Mouse (Mus musculus) mature B cell (primary cell): ENCODE results near the gene BC048507.
"Not testable (repeated sequence)": the region's sequence is repeated elsewhere in the genome, so short reads cannot be mapped to it uniquely, and the experiment has no call there.

Source experiments
- in situ Hi-C: fragments of 300-500 bp; cut with MboI; formaldehyde crosslinking; loops from 2 replicates; pipeline ENCODE4 v1.14.3; 2019

BC048507 gene

GRCm38 (mm10) chr13:67863026-67863425 lies at the start of gene BC048507:
BC048507 (plus strand) TSS chr13:67863326.
- in situ Hi-C loops: no loop called here

- in situ Hi-C loops: no loop called here
These were observed 49.1 kb upstream of the BC048507 start, which contains the start of gene Zfp273 for GRCm38 (mm10) chr13:67813710-67814660. Zfp273 (plus strand) TSS chr13:67813740.

GRCm38 (mm10) chr13:67818636-67819035 lies 44.5 kb upstream of the BC048507 start:
- in situ Hi-C loops: no loop called here

- in situ Hi-C loops: no loop called here
These were observed 32.2 kb upstream of the BC048507 start, which contains the start of gene Gm10037 for GRCm38 (mm10) chr13:67830911-67831336. Gm10037 (plus strand) TSS chr13:67831106.

GRCm38 (mm10) chr13:67833137-67833536 lies 30.0 kb upstream of the BC048507 start:
- in situ Hi-C loops: not testable (repeated sequence)

- in situ Hi-C loops: no loop called here
These were observed 19.4 kb upstream of the BC048507 start for GRCm38 (mm10) chr13:67843775-67844118.

GRCm38 (mm10) chr13:67844119-67844852 lies 18.8 kb upstream of the BC048507 start:
- in situ Hi-C loops: no loop called here

GRCm38 (mm10) chr13:67844853-67845194 lies 18.3 kb upstream of the BC048507 start:
- in situ Hi-C loops: no loop called here

- in situ Hi-C loops: no loop called here
These were observed 12.8 kb upstream of the BC048507 start for GRCm38 (mm10) chr13:67850361-67850760.

GRCm38 (mm10) chr13:67853130-67853529 lies 10.0 kb upstream of the BC048507 start:
- in situ Hi-C loops: no loop called here

GRCm38 (mm10) chr13:67853983-67854382 lies 9.1 kb upstream of the BC048507 start:
- in situ Hi-C loops: no loop called here

GRCm38 (mm10) chr13:67857317-67857716 lies 5.8 kb upstream of the BC048507 start:
- in situ Hi-C loops: no loop called here

GRCm38 (mm10) chr13:67862508-67862907 lies 618 bp upstream of the BC048507 start:
- in situ Hi-C loops: no loop called here

GRCm38 (mm10) chr13:67864764-67865350 lies 1.7 kb downstream of the BC048507 start:
- in situ Hi-C loops: no loop called here

GRCm38 (mm10) chr13:67867899-67868298 lies 4.8 kb downstream of the BC048507 start:
- in situ Hi-C loops: no loop called here

GRCm38 (mm10) chr13:67876049-67876698 lies 13.0 kb downstream of the BC048507 start:
- in situ Hi-C loops: not testable (repeated sequence)

GRCm38 (mm10) chr13:67876699-67877254 lies 13.7 kb downstream of the BC048507 start:
- in situ Hi-C loops: no loop called here

- in situ Hi-C loops: no loop called here
These were observed 20.8 kb downstream of the BC048507 start for GRCm38 (mm10) chr13:67883966-67884365.

GRCm38 (mm10) chr13:67909759-67910158 lies 46.6 kb downstream of the BC048507 start:
- in situ Hi-C loops: no loop called here
